Mouse (Mus musculus) megakaryocyte, embryonic 14.5 days (primary cell): Measurements from ENCODE around the gene Hvcn1. TPM values are rescaled to one million over a fixed set of nuclear protein-coding genes. Genes with fewer than 3 reads are reported as not detected.

ENCODE experiments used
- H3K27me3 ChIP-seq: replicated peaks from 2 replicates; pipeline ENCODE3; 2012; ENCODE audit warnings: inconsistent platforms
- H3K36me3 ChIP-seq: replicated peaks from 2 replicates; pipeline ENCODE3; 2012; ENCODE audit warnings: low read length, inconsistent platforms, mixed read lengths
- H3K4me1 ChIP-seq: 2 replicates; pipeline ENCODE4 v1.6.1; 2012; ENCODE audit warnings: inconsistent platforms
- H3K4me3 ChIP-seq: replicated peaks from 2 replicates; pipeline ENCODE3; 2012; ENCODE audit warnings: moderate library complexity, mild to moderate bottlenecking, inconsistent platforms
- H3K9me3 ChIP-seq: 2 replicates; pipeline ENCODE4 v1.6.1; 2012; ENCODE audit warnings: inconsistent platforms
- FLI1 ChIP-seq: IDR thresholded peaks from 2 replicates; pipeline ENCODE4 v1.6.1; 2012; ENCODE audit warnings: low read length, inconsistent platforms, mixed read lengths
- GATA1 ChIP-seq: IDR thresholded peaks from 3 replicates; pipeline ENCODE4 v1.6.1; 2012; ENCODE audit warnings: mixed read lengths, low read length, inconsistent platforms, borderline replicate concordance
- polyA plus RNA-seq: library from polyadenylated mRNA; stranded (reverse); fragments of >175 nt; gene quantifications from 2 replicates; pipeline ENCODE4 v1.2.3, GENCODE M21; 2012; ENCODE audit warnings: low replicate concordance; ENCODE audit not compliant: insufficient read depth

Hvcn1 gene
- polyA plus RNA-seq, 1 experiment = 6.0 TPM

DNA sequence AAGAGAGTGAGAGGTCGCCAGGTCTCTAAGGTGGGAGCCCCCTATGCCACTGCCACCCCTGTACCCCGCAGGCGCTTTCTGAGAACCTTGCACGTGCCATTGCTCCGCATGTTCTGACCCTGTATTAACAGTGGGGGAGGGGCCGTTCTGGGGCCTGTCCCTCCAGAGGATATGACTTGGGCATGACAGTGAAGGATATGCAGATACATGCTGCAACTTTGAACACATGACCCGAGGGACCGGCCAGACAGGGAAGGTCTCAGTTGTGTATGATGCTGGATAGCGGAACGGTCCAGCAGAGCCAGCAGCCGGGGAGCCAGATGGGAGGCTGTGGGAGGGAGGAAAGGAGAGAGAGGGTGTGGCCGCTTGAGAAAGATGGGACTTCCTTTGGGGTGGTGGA lies 27.1 kb downstream of the Hvcn1 start:
- peaks cover 7% of the 10 kb centered on the region for H3K36me3 ChIP-seq
- peaks cover 63% of the 10 kb centered on the region for H3K4me1 ChIP-seq
- peak overlapping the region; percentile 82 for H3K4me3 ChIP-seq
- H3K27me3 ChIP-seq = peaks cover 39% of the 10 kb centered on the region
- 0 out of 2 replicates have a peak, but pooled peaks cover 3% of the 10 kb centered on the region for H3K9me3 ChIP-seq
- TF ChIP-seq GATA1 (no peak), FLI1 (no peak)

DNA sequence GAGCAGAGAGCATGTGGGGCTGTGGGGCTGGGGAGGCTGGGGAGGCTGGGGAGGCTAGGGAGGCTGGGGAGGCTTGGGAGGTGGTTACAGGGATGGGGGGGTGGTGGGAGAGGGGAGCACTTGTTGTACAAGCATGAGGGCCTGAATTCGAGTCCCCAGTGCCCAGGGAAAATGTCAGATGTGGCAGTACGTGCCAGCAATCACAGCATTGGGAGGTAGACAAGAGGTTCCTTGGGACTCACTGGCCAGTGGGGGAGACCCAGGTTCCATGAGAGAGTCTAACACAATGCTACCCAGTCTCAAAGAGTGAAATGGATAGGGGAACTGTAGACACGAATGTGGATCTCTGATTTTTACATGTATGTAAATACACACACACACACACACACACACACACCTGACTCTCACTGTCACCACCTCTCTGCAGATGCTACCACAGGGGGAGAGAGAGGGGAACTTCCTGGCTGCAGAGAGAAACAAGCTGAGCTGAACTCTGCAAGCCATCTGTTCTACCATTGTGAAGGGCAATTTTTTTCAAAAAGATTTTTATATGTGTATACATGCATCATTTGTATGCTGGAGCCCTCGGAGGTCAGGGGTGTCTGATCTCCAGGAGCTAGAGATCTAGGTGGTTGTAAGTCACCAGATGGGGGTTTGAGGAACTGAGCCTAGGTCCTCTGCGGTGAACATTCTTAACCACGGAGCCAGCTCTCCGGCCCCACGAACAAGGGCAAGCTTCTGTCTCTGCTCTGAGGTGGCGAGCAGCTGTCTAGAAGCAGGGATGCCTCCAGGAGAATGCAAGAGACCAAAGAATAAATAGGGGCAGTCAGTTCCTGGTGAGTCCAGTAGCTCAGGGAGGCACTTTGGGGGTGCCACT lies 28.0 kb downstream of the Hvcn1 start:
- H3K27me3 ChIP-seq = peaks cover 41% of the 10 kb centered on the region
- 0 out of 2 replicates have a peak, but pooled peaks cover 2% of the 10 kb centered on the region for H3K9me3 ChIP-seq
- peak overlapping the region; percentile 82 for H3K4me3 ChIP-seq
- TF ChIP-seq GATA1 = no peak
- no peak for TF ChIP-seq FLI1
- peaks cover 15% of the 10 kb centered on the region for H3K36me3 ChIP-seq
- peaks cover 63% of the 10 kb centered on the region for H3K4me1 ChIP-seq

DNA sequence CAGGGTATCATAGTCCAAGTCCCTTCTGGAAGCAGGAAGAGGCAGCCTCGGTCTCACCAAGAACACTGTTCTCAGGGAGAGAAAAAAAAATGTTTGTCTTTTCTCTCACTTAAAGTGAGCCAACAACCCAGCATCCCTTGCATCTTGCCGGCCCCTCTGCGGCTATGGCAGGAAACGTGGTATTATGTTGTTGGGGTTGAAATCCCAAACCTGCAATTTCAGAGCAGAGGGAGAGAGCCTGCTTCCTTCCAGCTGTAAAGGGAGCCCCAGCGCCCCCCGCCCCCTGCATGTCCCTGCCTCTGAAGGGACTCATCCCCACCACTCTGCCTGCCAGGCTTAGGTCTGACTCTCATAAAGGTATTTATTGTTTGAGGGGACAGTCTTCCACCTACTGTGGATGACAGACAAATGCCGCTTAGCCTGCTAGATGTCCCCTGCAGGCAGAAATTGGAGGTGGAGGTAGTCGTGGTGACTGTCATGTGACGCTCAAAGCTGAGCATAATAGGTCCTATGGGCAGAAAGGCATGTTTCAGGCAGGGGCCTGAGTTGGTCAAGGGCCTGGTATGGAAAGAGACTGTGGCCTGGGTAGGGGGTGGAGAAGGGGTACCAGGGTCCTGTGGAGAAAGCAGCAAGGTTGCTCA lies 28.7 kb downstream of the Hvcn1 start:
- peaks cover 41% of the 10 kb centered on the region for H3K27me3 ChIP-seq
- peak overlapping the region; percentile 76 for H3K4me3 ChIP-seq
- H3K36me3 ChIP-seq = peaks cover 23% of the 10 kb centered on the region
- TF ChIP-seq FLI1 = no peak
- TF ChIP-seq GATA1 = no peak
- no peaks in the 10 kb centered on the region for H3K9me3 ChIP-seq
- H3K4me1 ChIP-seq = peaks cover 60% of the 10 kb centered on the region

DNA sequence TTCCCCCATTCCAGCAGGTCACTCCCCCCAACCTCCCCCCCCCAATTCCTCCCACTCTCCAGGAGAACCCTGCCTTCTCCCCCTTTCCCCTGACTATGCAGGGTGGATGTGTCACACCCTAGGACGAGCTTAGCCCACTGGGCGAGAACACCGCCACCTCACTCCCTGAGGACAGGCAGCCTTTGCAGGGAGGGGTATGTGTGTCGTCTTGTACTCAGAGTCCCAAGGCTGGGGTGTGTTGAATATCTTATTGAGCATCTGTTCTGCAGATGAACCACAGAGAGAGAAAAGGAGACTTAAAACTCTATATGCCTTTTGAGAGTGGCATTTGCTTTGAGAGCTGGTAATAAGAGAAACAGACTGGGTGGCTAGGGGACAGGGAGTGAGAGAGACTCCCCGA lies 30.6 kb downstream of the Hvcn1 start:
- peaks cover 58% of the 10 kb centered on the region for H3K4me1 ChIP-seq
- peaks cover 41% of the 10 kb centered on the region for H3K36me3 ChIP-seq
- peaks cover 39% of the 10 kb centered on the region for H3K27me3 ChIP-seq
- H3K4me3 ChIP-seq = no peak overlapping the region
- no peaks in the 10 kb centered on the region for H3K9me3 ChIP-seq
- TF ChIP-seq GATA1 (no peak), FLI1 (no peak)

DNA sequence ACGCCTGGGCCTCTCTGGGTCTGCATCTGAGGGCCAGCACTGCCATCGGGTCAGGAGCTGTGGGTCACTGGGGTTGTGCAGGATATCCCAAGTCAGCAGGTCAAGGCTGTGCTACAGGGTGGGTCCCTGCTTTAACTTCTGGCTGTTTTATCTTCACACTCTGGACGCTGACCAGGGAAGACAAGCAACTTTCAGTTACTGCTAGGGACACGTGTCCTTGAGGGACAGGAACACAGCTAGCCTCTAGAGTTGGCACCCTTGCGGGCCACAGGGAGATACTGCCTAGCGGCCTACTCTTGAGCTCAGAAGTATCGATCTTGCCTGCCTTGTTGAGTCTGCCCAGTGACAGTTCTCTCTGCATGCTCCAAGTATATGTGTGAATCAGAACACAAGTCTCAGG lies 33.0 kb downstream of the Hvcn1 start:
- H3K27me3 ChIP-seq = peaks cover 33% of the 10 kb centered on the region
- TF ChIP-seq FLI1 (no peak), GATA1 (no peak)
- H3K36me3 ChIP-seq = peaks cover 66% of the 10 kb centered on the region
- no peaks in the 10 kb centered on the region for H3K9me3 ChIP-seq
- H3K4me3 ChIP-seq = no peak overlapping the region
- peaks cover 55% of the 10 kb centered on the region for H3K4me1 ChIP-seq

DNA sequence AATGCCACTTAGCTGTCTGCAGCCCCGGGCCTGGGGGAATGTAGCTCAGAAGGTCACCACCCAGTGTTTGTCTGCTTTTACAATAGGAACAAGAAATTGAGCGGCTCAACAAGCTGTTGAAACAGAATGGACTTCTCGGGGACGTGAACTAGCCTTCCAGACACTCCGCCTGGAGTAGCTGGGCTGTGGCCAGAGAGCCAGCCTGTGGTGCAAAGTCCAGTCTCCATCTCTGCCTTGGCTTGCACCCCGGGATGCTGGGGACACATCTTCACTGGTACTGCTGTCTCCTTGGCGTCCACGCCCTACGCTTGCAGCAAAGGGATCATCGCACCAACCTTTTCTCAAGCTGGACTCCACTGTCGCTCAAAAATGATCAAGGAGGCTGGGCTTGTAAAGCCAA lies 33.9 kb downstream of the Hvcn1 start:
- H3K36me3 ChIP-seq = peaks cover 75% of the 10 kb centered on the region

DNA sequence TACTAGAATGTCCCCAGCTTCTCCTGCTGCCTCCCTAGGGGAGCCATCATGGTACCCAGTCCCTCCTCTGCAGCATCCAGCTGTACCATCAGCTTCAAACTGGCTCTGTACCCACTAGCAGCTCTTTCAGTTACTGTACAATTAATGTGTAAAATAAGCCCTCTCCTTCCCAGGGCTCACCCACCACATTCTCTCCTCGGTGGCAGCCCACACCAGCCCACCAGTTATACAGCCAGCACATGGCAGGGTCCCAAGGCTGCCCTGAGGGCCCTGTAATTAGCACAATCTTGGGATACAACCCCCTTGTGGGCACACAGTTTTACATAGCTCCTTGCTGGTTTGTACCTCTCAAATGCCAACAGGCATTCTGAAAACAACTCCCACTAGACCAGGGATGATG lies 34.4 kb downstream of the Hvcn1 start:
- Histone ChIP-seq H3K27me3 (peaks cover 32% of the 10 kb centered on the region), H3K9me3 (no peaks in the 10 kb centered on the region), H3K4me1 (peaks cover 48% of the 10 kb centered on the region), H3K36me3 (peaks cover 79% of the 10 kb centered on the region), H3K4me3 (no peak overlapping the region)
- TF ChIP-seq GATA1 (no peak), FLI1 (no peak)

More for the DNA sequence above, 33.9 kb downstream of the Hvcn1 start:
- Histone ChIP-seq H3K4me1 (peaks cover 50% of the 10 kb centered on the region), H3K9me3 (no peaks in the 10 kb centered on the region), H3K27me3 (peaks cover 33% of the 10 kb centered on the region), H3K4me3 (no peak overlapping the region)
- TF ChIP-seq FLI1 (no peak), GATA1 (no peak)

DNA sequence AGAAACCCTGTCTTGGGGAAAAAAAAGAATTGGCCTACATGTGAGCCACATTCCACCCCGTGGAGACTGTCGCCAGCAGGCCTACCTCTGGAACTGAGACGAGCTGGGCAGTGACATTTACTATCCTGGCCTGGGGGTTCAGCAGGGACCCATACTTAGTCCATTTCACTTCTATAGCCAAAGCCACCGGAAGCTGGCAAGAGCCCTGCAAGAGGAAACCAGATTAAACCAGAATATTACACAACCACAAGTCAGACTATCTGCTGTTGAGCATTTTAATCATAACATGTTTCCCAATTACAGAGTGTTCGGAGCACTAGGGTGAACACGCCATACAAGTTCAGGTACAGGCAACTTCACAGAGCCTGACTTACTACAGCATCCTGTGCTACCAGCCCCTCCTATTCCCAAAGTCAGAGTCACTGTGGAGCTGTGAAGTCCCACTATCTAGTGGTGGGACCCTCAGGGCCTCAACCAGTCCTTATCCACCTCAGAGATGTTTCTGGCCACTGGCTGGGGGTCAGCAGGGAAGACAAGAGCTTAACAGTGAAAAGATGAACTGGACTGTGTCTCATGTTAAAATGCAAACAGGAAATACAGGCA lies 36.0 kb downstream of the Hvcn1 start:
- peaks cover 96% of the 10 kb centered on the region for H3K36me3 ChIP-seq
- no peak overlapping the region for H3K4me3 ChIP-seq
- TF ChIP-seq GATA1 = no peak
- peaks cover 43% of the 10 kb centered on the region for H3K4me1 ChIP-seq
- H3K27me3 ChIP-seq = peaks cover 23% of the 10 kb centered on the region
- no peaks in the 10 kb centered on the region for H3K9me3 ChIP-seq

DNA sequence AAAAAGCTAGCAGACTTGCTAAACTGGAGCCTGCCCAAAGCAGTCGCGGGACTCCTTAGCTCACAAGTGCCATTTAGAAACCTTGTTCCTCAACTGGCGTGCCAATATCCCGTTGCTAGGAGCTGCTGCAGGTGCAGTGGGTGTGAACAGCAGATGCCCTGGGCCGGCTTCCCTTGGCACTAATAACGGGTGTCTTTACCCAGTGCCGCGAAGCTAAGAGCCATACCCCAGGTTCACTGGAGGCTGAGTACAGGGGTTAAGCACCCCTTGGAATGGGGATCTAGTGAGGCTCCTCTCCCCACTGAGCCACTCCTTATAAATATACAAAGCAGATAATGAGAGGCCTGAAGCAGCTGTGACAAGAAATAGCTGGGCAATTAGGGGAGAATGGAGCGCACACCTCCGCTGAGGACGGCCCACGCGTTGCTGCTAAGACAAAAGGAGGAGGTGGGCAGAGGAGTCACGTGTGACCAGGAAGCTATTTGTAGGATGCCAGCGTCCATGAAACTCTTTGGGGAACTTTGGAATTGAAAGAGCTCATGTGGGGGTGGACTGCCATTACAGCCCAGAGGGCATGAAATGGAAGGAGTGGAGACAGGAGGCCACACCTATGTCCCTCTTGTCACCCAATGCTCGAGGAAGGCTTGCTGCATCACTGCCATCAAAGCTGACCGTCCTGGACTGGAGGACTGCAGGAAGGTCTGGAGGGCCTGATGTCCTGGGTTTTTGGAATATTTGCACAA lies 37.3 kb downstream of the Hvcn1 start:
- H3K4me3 ChIP-seq = no peak overlapping the region
- H3K4me1 ChIP-seq = peaks cover 48% of the 10 kb centered on the region
- peaks cover 100% of the 10 kb centered on the region for H3K36me3 ChIP-seq
- no peaks in the 10 kb centered on the region for H3K9me3 ChIP-seq
- H3K27me3 ChIP-seq = peaks cover 15% of the 10 kb centered on the region
- TF ChIP-seq GATA1 = no peak
- TF ChIP-seq FLI1 = no peak
